Mouse (Mus musculus) kidney, adult 11 months (tissue): ENCODE data around the gene Kif1bp.
"Not testable (repeated sequence)": the region's sequence is repeated elsewhere in the genome, so short reads cannot be mapped to it uniquely, and the experiment has no call there.

Experiments used
- DNase-seq: peaks from one replicate; pipeline ENCODE4 v3.0.0; 2022

Gene Kif1bp

GRCm38 (mm10) chr10:62578338-62579100, at the start of gene Kif1bp:
Kif1bp (minus strand) TSS chr10:62578457.
- peak; percentile 98 for DNase-seq

- DNase-seq = no peak
Measured at GRCm38 (mm10) chr10:62604161-62604560, 25.9 kb upstream of the Kif1bp start.

DNA sequence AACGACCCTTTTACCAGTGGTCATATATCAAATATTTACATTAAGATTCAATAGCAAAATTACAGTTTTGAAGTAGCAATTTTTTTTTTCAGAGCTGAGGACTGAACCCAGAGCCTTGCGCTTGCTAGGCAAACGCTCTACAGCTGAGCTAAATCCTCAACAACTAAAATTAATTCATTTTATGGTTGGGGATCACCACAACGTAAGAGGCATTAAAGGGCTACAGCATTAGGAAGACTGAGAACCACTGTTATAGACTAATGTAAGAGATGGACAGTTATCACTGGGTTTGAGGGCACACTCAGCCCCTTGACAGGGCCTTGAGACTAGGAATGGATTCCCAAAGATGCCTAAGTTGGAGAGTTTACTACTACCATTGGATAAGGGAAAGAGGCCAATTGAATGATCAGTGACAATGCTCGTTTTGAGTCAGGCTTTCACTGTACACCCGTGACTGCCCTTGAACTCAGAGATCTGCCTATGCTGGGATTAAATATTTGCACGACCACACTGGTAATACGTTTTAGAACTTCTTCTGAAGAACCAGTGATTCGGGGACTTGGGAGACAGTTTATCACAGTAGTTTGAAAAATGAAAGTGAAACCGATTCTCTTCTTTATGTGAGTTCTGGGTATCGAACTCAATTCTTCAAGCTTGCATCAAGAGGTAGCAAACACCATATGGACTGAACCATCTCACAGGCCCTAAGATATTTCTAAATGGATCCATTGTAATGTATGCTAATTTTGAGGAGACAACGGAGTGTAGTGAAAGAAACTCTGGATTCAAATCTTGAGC, 25.2 kb upstream of the Kif1bp start:
- DNase-seq = no peak

DNA sequence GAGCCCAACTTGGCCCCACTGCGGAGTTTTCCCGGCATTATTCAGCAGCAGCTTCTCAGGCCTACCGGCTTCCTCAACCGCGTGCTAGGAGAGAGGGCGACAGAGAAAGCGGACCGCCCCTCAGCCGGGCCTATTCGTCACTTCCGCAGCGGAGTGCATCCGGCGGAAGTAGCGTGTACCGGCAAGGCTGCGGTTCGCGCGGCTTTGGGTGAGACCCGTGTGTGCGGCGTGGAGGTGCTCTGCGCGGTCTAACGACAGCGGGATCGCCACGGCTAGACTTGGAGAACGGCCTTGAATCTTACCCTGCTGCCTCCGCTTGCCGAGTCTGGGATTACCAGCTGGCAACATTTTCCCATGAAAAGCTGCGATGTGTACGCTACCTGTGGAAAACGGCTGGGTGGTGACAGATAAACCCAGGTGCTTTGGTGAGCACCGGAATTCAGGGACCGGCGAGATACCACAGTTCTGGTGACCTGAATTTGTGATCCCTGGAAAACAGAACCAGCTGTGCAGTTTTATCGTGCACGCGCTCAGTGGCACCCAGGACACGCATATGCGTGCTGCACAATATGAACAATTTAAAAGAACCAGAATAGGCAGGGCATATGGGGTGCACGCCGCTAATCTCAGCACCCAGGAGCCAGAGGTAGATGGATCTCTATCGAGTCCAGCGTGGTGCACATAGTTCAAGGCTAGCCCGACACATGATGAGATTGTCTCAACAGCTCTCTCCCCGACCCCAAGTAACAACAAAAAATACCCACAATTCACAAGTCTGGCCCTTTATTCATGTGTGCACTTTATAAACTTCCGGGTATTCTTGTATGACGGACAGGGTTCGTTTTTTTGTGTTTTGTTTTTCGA, 24.2 kb upstream of the Kif1bp start, which contains the start of gene Ddx21:
TSS of gene Ddx21 (minus strand) at position 105 of the 864 bp plus-strand sequence.
- DNase-seq = peak; percentile 79

DNA sequence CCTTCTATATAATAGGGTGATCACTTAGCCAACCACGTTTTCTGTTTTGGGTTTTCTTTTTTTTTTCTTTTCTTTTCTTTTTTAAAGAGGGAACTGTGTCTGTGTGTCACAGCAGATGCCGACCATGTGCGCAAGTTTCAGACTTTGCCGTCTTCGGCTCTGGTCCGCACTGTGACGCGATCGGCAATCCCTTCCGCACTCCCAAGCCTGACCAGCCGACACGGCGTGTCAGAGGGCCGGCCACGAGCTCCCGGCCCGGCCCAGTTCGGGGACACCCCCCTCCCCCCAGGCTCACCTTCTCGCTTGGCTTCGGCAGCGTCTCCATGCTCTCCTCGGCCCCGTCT, 23.5 kb upstream of the Kif1bp start:
- DNase-seq = no peak

GRCm38 (mm10) chr10:62601053-62601791, 23.0 kb upstream of the Kif1bp start:
- no peak for DNase-seq

GRCm38 (mm10) chr10:62600056-62600455, 21.8 kb upstream of the Kif1bp start:
- no peak for DNase-seq

GRCm38 (mm10) chr10:62599311-62599710, 21.1 kb upstream of the Kif1bp start:
- not testable (repeated sequence) for DNase-seq

DNA sequence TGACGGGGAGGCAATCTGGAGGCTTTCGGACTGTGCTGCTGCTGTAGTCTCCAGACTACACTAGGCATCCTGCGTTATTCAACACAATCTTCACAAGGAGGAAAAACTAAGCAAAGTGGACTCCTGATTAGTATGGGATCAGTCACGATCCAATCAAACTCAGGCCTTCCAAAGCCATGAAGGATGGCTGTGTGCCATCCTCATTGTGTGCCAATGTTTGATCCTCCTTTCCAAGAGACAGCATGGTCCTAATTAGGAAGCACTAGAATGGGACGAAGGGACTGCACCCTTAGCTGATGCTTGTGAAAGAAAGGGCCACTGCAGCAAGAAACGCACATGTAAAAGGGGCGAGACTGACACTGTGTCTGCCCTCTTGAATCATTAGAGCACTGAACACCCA, 14.2 kb upstream of the Kif1bp start:
- no peak for DNase-seq

GRCm38 (mm10) chr10:62590200-62590599, 11.9 kb upstream of the Kif1bp start:
- DNase-seq = peak; percentile 78

DNA sequence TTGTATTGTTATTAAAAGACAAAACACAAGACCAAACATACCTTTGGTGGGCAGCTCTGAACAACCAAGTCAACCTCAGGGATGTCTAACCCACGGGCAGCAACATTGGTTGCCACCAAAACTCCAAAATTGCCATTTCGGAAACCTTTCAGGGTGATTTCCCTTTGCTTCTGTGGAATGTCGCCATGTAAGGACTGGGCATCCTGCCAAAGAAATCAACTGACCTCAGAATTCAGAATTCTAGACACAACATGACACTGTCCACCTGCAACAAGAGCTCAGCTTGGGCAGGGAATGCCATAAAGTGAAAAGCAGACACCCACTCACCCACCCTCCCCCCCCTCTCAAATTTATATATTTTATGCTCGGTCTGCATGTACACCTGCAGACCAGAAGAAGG, 10.4 kb upstream of the Kif1bp start:
- DNase-seq = no peak

DNA sequence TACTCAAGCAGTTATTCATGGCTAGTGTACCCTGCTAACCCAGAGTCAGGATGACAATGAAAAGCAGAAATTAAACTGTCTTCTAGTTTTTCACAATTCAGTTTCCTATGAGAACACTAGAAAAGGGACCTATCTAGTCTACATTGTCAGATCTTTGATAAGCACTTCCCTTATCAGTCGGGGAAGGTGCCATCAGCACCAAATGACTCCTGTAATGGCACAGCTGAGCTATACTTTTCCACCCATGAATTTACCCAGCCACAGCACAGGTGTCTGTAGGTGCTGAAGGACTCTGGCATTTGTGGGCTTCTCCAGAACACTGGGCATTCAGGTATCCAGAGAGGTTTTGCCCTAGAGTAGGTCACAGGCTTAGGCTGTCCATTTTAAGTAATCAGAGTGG, 5.0 kb upstream of the Kif1bp start:
- DNase-seq = no peak

GRCm38 (mm10) chr10:62582701-62583100, 4.4 kb upstream of the Kif1bp start:
- no peak for DNase-seq

- no peak for DNase-seq
Measured at GRCm38 (mm10) chr10:62582263-62582662, 4.0 kb upstream of the Kif1bp start.

DNA sequence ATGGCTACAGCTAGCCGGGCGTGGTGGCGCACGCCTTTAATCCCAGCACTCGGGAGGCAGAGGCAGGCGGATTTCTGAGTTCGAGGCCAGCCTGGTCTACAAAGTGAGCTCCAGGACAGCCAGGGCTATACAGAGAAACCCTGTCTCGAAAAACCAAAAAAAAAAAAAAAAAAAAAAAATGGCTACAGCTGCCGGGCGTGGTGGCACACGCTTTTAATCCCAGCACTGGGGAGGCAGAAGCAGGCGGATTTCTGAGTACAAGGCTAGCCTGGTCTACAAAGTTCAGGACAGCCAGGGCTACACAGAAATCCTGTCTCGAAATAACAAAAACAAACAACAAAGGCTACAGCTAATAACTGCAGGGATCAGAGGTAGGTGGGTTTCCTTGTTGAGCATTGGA, 872 bp upstream of the Kif1bp start:
- not testable (repeated sequence) for DNase-seq

DNA sequence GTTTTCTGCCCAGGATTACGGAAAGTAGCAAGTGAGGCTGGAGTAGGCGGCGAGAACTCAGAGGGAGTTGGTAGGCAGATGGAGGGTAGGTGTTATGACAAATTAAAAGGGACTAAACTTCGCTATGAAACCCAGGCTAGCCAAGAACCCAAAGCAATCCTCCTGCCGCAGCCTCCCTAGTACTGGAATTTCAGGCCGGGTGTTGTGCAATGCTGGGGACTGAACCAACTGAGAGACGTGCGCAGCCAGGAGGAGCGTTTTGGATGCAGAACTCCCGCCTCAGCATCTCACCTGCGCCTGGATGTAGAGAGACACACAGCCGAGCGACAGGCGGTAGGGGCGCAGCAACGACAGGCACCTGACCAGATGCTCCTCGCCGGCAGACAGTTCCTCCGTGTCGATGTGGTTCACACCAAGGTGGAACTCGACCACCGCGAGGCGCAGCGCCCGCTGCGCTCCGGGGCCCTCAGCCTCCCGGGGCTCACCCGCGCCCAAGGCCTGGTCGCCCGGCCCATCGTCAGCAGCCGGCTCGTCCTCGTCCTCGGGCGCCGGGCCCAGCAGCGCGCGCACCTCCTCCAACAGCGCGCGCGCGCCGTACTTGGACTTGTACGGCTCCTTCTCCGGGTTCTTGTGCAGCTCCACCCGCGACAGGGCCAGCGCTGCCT, 452 bp downstream of the Kif1bp start:
- DNase-seq = no peak

DNA sequence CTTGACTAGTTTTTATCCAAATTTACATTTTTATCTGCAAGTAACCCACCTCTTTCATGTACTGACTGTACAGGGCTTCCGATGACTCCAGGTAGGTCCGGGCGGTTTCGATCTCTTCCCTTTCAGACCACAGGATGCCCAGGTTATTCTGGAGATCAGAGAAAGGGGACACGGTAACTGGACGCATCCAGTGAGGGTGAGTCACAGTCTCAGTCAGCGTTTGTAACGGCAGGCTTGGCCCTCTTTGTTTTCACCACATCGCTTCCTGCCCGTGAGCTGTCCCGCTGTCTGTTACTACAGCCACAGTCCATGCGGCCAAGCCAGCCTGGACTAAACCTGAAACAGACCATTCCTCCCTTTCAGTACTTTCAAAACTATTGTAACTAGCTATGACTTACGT, 3.3 kb downstream of the Kif1bp start:
- DNase-seq = no peak

DNA sequence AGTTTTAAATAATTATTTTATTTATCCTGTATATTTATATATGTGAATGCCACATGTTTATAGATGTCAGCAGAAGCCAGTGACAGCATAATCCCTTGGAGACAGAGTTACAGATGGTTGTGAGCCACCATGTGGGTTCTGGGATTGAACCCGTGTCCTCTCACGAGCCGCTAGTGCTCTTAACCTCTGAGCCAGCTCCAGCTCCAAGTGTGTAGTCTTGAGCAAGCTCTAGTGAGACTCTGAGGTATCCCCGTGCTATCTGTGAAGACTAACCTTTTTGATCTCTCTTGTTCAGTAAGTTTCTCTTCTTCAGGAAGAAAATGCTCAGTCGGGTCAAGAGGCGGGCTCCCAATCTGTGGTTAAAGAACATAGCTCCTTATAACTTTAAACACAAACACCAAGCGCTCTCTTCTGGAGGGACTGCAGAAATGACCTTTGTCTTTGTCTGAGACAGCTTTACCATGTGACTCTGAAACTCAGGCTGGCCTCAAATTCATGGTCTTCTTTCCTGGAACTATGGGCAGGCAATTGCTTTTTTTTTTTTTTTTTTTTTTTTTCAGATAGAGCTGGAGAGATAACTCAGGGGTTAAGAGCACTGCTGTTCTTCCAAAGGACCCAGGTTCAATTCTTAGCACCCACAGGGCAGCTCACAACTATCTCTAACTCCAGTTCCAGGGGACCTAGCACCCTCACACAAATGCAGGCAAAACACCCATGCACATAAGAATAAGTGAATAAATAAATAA, 8.0 kb downstream of the Kif1bp start:
- peak; percentile 23 for DNase-seq

- DNase-seq = no peak
Measured at GRCm38 (mm10) chr10:62568861-62569260, 9.4 kb downstream of the Kif1bp start.

DNA sequence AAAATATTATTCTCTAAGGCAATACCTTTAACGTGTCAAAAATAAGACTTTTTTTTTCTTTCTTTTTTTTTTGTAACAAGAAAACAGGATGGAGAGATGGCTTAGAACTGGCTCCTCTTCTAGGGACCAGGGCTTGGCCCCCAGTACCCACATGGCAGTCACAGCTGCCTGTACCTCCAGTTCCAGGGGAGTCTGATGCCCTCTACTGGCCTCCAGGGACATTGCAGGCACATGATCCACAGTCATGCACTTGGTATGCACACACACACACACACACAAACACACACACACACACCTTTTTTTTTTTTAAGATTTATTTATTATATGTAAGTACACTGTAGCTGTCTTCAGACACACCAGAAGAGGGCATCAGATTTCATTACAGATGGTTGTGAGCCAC, 20.5 kb downstream of the Kif1bp start:
- no peak for DNase-seq

GRCm38 (mm10) chr10:62556558-62556901, 21.7 kb downstream of the Kif1bp start:
- DNase-seq = no peak
